Mouse (Mus musculus): Measurements from ENCODE around the gene Diaph3.

- no peak for TF ChIP-seq POLR2A (IDR thresholded peaks at IDR 0.05; ENCODE audit: low read depth, low read length)
- no peak for TF ChIP-seq CTCF (IDR thresholded peaks at IDR 0.05; ENCODE audit: extremely low read depth, insufficient read depth, insufficient read length, insufficient replicate concordance)
Measured at GRCm38 (mm10) chr14:86633799-86634198, 507.2 kb downstream of the Diaph3 start.
